Mouse (Mus musculus) layer of hippocampus, postnatal 14 days (tissue): ENCODE data around the gene Ppig. TPM values are rescaled to one million over a fixed set of nuclear protein-coding genes. Genes with fewer than 3 reads are reported as not detected.
"Not testable (repeated sequence)": the region's sequence is repeated elsewhere in the genome, so short reads cannot be mapped to it uniquely, and the experiment has no call there.

Experiments used
- DNase-seq, 2 experiments: peaks; one replicate each; pipeline ENCODE4 v3.0.0; 2021 to 2022; ENCODE audit warnings: low spot score in 2 of 2, mixed read lengths in 1 of 2
- long read RNA-seq, 2 experiments: library from polyadenylated mRNA; stranded (forward); transcript quantifications; one replicate each; pipeline ENCODE4 v2.0.0; 2021
- total RNA-seq, 2 experiments: library from RNA; stranded (reverse); gene quantifications; 2 replicates each; pipeline ENCODE4 v1.2.3; 2021

Gene Ppig
- 10 to 100 TPM; 60.3 to 67.0 TPM for total RNA-seq
- long read RNA-seq, experiment 1, full-length matches to known transcripts: 10 of 17 reads
- long read RNA-seq, experiment 1, partial matches to known transcripts: 1 of 17 reads
- long read RNA-seq, experiment 1, other reads (novel, unspliced or antisense): 6 of 17 reads
- long read RNA-seq, experiment 2, full-length matches to known transcripts: 18 of 25 reads
- long read RNA-seq, experiment 2, partial matches to known transcripts: 1 of 25 reads
- long read RNA-seq, experiment 2, other reads (novel, unspliced or antisense): 6 of 25 reads

DNA sequence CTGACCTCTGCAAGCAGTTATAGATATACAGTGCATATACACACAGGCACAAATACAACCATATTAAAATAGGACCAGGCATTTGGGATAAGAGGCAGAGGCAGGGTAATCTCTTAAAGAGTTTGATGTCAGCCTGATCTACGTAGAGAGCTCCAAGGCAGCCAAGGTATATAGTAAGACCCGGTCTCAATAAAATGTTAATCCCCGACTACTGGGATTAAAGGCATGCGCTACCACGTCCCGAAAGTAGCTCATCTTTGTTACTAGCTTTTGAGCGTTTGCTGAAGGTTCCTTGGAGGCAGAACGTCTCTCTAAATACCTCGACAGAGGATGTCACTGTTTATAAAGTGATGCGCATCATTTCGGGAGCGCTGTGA is at the start of gene Ppig:
Ppig (plus strand) TSS at position 273 of the 377 bp plus-strand sequence.
- no peak for DNase-seq

DNA sequence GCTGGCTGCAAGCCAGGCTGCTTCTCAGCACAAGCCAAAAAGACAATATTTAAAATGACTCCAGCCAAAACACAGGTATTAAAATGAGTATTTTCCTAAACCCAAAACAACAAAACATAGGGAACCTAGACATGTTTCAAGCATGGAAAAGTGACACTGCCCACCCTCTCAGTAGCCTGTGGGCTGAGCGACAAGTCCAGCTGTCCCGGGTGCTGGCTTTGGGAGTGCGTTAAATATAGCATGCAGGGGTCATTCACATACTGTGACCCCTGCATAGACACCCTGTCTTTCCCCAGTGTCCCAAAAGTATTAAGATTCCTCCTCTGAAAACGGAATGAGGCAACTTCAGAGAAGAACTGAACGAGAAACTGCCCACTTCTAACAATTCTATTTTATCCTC is 48.6 kb upstream of the Ppig start:
- DNase-seq: no peak

DNA sequence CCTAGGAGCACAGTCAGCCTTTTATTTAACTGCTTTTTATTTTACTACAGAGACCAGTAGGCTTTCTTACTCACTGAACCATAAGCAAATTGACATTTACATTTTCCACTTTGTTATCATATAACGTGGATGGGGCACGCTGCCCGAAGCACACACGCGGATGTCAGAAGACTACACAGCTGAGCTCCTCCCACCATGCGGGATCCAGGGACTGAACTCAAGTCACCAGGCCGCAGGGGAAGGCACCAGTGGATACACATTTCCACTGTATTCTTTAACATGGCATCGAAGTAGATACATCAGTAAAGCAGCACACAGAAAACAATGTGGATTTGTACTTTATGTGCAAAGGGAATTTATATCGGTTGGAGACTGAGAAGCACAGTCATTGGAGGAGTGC is 47.1 kb upstream of the Ppig start:
- no peak for DNase-seq

DNA sequence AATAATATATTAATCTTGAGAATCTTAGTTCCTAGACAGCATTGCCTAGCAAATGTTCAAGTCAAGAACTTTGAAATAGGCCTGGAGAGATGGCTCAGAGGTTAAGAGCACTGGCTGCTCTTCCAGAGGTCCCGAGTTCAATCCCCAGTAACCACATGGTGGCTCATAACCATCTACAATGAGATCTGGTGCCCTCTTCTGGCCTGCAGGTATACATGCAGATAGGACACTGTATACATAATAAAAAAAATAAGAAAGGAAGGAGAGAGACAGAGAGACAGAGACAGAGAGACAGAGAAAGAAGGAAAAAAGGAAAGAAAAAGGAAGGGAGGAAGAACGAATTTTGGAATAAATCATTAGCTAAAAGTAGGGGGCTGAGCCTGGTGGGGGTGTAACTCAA is 45.6 kb upstream of the Ppig start:
- DNase-seq: no peak

DNA sequence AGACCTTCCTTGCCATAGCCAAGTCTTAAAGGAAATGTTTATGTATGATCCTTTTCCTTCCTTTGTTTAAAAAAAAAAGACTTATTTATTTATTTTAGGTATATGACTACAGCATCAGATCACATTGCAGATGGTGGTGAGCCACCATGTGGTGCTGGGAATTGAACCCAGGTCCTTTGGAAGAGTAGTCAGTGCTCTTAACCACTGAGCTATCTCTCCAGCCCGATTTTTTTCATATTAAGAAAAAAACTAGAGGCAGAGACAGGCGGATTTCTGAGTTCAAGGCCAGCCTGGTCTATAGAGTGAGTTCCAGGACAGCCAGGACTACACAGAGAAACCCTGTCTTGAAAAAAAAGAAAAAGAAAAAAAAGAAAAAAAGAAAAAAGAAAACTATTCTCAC is 45.1 kb upstream of the Ppig start:
- DNase-seq: not testable (repeated sequence)

DNA sequence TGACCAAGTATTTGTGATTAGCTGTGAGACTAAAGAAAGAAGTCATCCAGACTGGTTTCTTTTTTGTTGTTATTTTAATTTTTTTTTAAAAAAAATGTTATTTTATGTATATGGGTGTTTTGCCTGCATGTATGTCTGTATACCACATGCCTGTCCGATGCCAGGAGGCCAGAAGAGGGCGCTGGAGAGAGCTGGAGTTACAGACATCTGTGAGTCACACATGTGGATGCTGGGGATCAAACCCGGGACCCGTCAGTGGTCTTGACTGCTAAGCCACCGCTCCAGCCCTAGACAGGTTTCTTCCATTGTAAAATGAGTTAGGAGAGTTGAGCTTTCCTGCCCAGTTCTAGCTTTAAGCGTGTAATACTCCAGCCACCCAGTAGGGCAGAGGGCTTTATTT is 42.4 kb upstream of the Ppig start:
- DNase-seq: no peak

DNA sequence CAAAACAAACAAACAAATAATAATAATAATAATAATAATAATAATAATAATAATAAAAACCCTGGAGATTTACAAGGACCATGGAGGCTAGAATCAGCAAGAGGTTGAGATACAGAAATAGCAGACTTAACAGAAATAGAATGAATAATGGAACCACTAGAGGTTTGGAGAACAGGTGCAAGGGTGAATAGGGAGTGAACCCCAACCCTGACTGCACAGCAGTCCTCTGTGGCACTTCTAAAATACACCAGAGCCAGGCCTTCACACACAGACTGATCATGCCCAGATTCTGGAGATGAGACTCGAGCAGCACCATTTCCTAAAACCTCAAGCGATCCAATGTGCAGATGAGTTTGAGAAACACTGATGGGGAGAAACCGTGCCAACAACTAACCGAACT is 40.4 kb upstream of the Ppig start:
- DNase-seq: no peak

DNA sequence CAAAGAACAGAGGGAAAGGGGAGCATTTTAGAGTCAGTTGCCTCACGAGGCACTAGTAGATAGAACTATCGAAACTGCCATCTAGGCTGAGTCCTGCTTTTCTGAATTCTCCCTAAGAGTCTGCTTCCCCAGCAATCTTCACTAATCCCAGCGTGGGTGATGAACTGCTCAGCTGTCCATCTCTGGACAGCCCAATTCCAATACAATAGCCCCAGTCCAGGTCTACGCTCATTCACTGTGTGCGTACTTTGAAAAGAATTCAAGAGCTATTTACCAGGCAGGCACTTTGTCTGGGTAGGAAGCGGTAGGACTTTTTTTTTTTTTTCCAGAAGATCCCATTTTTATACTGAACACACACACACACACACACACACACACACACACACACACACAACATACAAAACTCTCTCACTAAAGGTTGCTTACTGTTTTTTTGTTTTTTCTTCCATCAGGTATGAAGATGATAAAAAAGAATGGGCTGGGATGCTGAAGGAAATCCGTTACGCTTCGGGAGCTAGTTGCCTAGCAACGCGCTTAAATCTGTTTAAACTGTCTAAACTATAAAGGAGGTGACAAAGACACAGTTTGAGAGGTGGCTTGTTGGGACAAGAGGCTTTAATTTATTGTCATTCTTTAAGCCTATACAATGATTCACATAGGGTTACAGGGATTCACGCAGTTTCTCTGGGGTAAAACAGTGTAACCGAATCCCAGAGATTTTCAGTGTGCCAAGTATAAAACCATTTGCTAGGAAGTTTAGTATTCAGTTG is 39.1 kb upstream of the Ppig start:
- no peak for DNase-seq

DNA sequence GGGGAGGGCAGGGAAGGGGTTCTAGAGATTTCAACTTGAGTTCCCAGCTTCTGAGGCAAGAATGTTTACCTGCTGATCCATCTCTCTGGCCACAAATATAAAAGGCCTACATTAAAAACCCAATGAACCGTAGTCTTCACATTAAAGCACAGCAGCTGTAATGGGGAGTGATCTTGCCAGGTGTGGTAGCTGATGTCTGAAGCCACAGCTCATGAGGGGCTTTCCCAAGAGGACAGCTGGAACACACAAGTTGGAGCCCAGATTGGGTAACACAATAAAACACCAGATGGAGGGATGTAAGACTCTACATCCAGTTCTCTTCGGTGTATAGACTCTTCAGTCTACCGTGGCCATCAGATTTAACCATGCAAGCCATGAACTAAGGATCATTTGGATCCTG is 37.9 kb upstream of the Ppig start:
- no peak for DNase-seq

DNA sequence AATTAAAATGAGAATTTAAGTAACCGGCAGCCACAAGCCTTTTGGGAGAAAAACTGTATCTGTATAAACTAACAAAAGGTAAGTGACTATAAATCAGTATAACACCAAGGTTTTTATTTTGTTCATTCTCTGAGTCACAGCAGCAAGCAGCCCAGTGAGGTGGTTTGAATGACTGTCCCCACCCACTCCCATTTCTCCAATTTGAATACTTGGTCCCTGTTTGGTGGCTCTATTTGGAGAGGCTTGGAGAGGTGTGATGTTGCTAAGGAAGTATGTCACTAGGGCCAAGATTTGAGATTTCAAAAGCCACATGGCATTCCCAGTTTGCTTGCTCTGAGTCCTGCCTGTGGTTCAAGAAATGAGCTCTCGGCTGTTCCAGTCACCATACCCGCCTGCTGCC is 32.1 kb upstream of the Ppig start:
- DNase-seq: no peak

DNA sequence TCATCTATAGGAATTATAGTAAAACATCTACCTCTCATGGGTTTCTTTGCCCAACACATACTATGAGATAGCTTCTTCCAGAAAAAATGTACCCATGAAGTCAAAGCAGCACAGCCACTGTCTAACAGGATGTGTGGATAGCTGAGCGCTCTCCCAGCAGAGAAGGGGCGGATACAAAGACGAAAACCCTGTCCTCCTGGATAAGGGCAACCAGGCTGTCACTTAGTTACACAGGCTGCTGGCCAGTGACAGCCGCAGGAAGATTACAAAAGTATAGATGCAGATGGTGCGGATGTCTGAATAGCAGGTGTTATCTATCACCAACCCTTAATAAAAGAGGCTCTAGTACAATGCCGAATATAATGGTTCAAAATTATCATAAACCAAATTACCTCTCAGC is 31.5 kb upstream of the Ppig start:
- DNase-seq: no peak

DNA sequence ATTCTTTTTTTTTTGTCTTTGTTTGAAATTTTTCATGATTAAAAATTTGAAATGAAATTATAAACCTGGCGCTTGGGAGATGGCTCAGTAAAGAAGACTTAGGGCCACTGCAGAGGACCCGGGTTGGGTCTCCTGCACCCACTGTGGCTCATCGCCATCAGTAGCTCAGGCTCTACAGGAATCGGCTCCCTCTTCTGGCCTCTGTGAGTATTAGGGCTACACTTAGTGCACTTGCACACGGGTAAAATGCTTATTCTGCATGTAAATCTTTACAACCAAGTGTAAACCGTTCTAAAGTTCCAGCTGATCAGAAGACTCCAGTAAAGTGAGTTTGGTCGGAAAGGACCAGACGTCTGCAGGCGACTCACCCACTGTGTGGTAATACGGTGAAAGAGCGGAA is 28.8 kb upstream of the Ppig start:
- DNase-seq: no peak

DNA sequence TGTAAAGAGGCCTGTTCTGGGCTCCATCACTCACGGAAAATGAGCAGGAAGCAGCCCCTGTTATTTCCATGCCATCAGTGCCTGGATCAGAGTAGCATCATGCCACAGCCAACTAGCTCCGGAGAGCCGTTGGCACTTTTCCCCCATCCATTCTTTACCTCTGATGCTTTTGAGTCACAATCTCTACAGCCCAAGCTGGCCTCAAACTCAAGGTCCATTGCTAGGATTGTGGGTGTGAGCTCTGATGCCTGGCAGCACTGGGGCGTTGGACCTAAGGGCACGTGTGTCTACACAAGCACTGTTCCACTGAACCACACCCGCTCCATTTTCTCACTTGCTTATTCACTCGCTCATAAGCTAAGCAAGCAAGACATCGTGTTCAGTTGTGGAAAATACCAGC is 21.9 kb upstream of the Ppig start:
- no peak for DNase-seq

DNA sequence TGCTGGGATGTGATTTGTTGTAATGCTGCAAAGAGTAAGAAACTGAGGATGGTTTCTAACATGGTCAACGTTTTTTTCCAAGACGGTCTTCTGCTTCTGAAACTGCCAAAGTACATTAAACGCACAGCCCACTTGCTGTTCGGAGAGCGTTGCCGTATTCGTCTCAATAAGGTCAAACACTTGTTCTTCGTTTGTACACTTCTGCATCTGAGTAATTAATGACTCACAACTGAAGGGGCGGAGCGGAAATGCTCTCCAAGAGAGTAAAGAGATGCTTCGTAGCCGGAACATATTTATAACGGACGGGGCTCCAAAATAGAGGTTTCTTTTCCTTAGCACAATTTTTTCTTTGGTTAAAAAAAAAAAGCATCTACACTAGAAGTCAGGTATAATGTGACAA is 10.2 kb upstream of the Ppig start:
- no peak for DNase-seq

DNA sequence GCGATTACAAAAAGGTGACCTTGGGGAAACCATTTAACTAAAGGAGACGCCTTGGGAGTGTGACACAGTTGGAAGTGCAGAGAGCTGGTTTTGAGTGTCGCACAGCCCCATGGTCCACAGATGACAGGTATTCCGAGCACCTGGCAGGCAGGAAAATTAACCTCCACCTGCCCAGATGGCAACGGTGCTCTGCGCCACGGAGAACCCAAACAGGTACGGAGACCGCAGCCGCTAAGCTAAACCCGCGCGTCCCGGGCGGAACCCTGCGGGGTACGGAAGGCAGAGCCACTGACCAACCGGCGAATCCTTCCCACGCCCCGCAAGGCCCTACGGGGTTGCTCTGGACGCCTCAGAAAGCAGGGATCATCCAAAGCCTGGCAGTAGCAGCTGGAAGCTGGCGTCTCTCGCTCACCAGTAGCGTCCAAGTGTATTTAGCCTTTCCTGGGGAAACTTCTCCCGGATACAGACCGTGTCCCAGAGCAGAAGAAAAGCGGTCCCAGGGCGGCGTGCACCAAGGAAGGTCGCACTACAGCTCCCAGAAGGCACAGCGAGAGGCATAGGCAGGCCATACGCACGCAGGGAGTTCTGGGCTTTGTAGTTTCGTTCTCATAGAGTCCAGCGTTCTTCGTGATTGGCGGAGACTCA is 9.2 kb upstream of the Ppig start, which contains the start of gene Fastkd1:
Fastkd1 (minus strand) TSS at position 536 of the 645 bp plus-strand sequence.
- peak; percentile 81 to 93 for DNase-seq

DNA sequence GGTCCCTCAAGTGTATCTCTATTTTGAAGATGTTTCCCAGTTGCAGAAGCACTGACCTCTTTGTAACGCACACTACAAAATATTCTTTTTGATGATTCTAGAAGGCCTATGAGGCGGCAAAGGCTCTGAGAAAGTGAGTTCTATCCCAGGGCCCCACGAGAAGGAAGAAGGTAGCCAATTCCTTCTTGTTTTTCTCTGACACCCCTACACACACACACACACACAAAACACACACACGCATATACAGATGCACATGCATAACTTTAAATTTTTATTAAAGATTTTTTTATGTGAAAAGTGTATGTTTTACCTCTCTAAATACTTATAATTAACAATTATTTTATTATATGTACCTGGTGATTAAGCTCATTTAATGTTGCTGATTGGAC is 8.7 kb upstream of the Ppig start:
- no peak for DNase-seq

DNA sequence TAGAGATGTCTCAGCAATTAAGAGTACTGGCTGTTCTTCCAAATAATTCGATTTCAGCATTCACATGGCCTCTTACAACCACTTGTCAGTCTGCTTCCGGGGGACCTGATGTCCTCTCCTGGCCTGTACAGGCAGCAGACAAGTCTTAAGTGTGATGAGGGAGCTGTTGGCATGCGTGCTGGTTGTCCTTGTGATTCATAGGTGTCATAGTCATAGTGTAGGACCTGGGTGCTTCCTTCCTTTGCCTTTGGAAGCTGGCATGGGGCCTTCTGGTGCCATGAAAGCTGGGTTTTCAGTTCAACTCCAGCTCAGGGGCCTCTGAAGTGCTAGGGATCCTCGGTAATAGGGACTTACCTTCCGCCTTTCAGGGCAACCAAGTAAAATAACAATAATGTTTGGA is 8.2 kb upstream of the Ppig start:
- no peak for DNase-seq

DNA sequence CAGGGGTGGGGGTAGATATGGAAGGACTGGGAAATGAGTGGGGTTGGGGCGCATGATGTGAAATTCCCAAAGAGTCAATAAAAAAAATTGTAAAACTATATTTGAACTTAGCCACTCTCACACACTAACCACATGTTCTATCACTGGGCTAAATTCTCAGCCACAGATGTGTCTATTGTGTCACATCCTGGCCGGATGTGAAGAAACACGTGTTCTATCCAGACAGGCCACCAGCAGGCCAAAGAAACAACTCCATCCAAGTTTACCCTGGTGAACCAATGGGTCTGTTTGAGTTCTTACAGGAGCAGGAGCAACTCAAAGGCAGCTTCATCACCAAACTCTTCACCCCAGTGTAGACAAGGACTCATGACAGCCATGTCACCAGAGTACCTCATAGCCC is 5.9 kb upstream of the Ppig start:
- DNase-seq: no peak

DNA sequence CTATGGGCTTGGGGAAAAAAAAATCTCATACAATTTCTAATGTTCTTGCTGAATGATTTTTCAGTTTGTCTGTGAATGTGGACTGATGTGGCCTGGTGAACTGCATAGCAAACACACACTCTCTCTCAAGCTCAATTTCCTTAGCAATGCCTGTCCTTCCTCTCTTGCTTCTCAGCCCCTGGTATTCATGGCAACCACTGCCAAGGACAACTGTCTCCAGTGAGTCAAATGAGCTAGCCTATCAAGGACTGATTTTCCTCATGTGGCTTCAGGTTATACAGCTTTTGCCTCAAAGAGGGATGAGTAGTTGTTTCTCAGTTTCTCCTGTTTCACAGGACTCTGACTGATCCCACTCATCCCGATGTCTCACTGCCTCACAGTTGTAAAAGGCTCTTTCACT is 3.2 kb upstream of the Ppig start:
- no peak for DNase-seq

DNA sequence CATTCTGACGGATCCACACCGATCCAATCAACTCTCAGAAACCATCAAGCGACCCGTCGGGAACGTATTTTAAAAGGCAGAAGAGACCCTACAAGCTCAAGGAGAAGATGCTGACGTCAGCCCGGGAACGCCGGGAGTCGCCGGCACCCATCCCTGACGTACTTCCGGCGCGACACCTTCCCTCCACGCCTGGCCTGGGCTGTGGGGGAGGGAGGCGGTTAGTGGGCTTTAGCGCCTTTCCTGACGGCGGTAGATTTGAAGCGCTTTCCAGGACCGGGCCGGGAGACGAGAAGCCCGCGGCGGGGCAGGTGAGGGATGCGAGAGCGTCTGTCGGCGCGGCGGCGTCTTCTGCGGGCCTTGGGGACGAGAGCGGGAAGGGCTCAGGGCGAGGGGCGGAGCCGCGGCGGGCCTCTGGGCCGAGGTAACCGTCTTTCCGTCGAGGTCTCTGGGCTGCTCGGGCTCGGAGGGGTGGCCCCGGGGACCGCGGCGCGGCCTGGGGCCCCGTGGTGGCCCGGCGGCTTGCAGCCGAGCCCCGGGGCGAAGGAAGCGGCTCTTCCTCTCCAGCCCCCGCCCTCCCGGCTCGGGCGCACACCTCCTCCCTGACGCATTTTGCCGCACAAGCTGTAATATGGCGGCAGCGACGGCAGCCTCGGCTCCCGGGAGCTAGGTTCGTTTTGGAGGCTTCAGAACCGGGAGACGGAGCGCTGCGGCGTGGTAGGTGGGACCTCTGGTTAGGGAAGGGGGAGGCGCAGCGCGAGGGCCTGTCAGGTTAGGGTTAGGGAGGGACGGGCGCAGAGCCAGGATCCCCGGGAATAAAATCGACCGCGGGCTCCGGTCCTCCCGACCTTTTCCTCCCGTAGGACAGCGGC is 539 bp downstream of the Ppig start:
- peak; percentile 94 to 96 for DNase-seq

DNA sequence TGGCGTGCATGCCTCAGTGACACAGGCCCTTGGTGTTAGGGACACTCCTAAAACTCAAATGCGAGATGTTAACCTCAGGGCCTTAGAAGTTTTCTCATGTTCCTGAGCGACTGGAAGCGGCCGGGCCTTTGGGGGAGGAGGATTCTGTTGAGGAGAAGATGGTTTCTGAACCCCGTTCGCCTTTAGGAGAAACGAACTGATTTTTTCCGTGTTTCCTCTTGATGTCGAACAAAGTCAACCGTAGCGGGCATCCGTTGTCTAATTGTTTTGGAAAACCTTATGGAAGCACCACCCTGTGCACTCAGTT is 1.1 kb downstream of the Ppig start:
- DNase-seq: no peak

DNA sequence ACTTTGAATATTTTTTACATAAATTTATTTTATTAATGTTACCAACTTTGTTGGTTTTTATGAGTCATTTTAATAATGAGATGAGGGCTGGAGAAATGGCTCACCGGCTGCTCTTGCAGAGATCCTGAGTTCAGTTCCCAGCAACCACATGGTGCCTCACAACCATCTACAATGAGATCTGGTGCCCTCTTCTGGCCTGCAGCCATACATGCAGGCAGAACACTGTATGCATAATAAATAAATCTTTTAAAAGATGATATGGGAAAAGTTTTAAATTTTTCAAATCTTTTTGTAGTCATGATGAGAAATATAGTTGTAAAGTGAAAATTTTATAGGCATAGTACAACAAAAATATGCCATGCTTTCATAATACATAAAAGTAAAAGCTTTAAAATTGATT is 22.7 kb downstream of the Ppig start:
- DNase-seq: no peak
